Mouse (Mus musculus) heart, adult 18-20 months (tissue): ENCODE data around the gene Slc25a43. TPM values are rescaled to one million over a fixed set of nuclear protein-coding genes. Genes with fewer than 3 reads are reported as not detected.
A peak's percentile ranks its signal among the peaks of the same experiment; 100 is the strongest.

ENCODE experiments used
- DNase-seq, 2 experiments: peaks; one replicate each; pipeline ENCODE4 v3.0.0; 2021 to 2022; ENCODE audit warnings: mixed read lengths in 1 of 2
- long read RNA-seq, 2 experiments: library from polyadenylated mRNA; stranded (forward); transcript quantifications; one replicate each; pipeline ENCODE4 v2.0.0; 2021
- total RNA-seq, 2 experiments: library from RNA; stranded (reverse); gene quantifications; 2 replicates each; pipeline ENCODE4 v1.2.3; 2021

Gene Slc25a43
- total RNA-seq, result under 1 TPM in 1 of 2 experiments, not detected in 1; 0.26 TPM
- long read RNA-seq, experiment 1, result 0 reads
- long read RNA-seq, experiment 2, result 0 reads

GRCm38 (mm10) chrX:36743503-36744101, at the start of gene Slc25a43:
TSS of gene Slc25a43 (plus strand) at chrX:36743659.
- DNase-seq, result peak; percentile 15 to 17

- DNase-seq, result no peak
Observed at GRCm38 (mm10) chrX:36740124-36740951, 3.1 kb upstream of the Slc25a43 start.

GRCm38 (mm10) chrX:36741278-36741677, 2.2 kb upstream of the Slc25a43 start:
- no peak for DNase-seq

- no peak for DNase-seq
Observed at GRCm38 (mm10) chrX:36742744-36743143, 715 bp upstream of the Slc25a43 start.

GRCm38 (mm10) chrX:36744735-36745134, 1.3 kb downstream of the Slc25a43 start:
- peak; percentile 22 to 64 for DNase-seq

- DNase-seq, result no peak
Observed at GRCm38 (mm10) chrX:36745333-36745732, 1.9 kb downstream of the Slc25a43 start.

GRCm38 (mm10) chrX:36746789-36747188, 3.3 kb downstream of the Slc25a43 start:
- no peak for DNase-seq

- no peak for DNase-seq
Observed at GRCm38 (mm10) chrX:36748573-36748972, 5.1 kb downstream of the Slc25a43 start.

- no peak for DNase-seq
Observed at GRCm38 (mm10) chrX:36749281-36749785, 5.9 kb downstream of the Slc25a43 start.

GRCm38 (mm10) chrX:36750591-36750990, 7.1 kb downstream of the Slc25a43 start:
- DNase-seq, result no peak

- no peak for DNase-seq
Observed at GRCm38 (mm10) chrX:36752586-36752985, 9.1 kb downstream of the Slc25a43 start.

GRCm38 (mm10) chrX:36757796-36758472, 14.5 kb downstream of the Slc25a43 start:
- no peak for DNase-seq

- DNase-seq, result no peak
Observed at GRCm38 (mm10) chrX:36758566-36758965, 15.1 kb downstream of the Slc25a43 start.

- DNase-seq, result peak; percentile 37 to 73
Observed at GRCm38 (mm10) chrX:36760946-36761635, 17.6 kb downstream of the Slc25a43 start.

GRCm38 (mm10) chrX:36762289-36762688, 18.8 kb downstream of the Slc25a43 start:
- no peak for DNase-seq

GRCm38 (mm10) chrX:36762894-36763293, 19.4 kb downstream of the Slc25a43 start:
- DNase-seq, result no peak

- no peak for DNase-seq
Observed at GRCm38 (mm10) chrX:36763298-36763933, 20.0 kb downstream of the Slc25a43 start.

- no peak for DNase-seq
Observed at GRCm38 (mm10) chrX:36763934-36764317, 20.5 kb downstream of the Slc25a43 start.

- DNase-seq, result no peak
Observed at GRCm38 (mm10) chrX:36767386-36767785, 23.9 kb downstream of the Slc25a43 start.

- no peak for DNase-seq
Observed at GRCm38 (mm10) chrX:36772591-36772990, 29.1 kb downstream of the Slc25a43 start.

GRCm38 (mm10) chrX:36775520-36775919, 32.1 kb downstream of the Slc25a43 start:
- DNase-seq, result no peak

GRCm38 (mm10) chrX:36777694-36778093, 34.2 kb downstream of the Slc25a43 start:
- no peak for DNase-seq
